Mouse (Mus musculus) lung, embryonic 16.5 days (tissue): ENCODE results near the gene Gm9999. TPM values are rescaled to one million over a fixed set of nuclear protein-coding genes. Genes with fewer than 3 reads are reported as not detected.
"Not testable (repeated sequence)": the region's sequence is repeated elsewhere in the genome, so short reads cannot be mapped to it uniquely, and the experiment has no call there.

Experiments
- ATAC-seq: fragments of 200-750 bp; cut with Nextera tagmentation; 2 replicates; pipeline ENCODE4 v1.8.0; 2017; ENCODE audit warnings: low read depth, mild to moderate bottlenecking, moderate library complexity
- H3K27ac ChIP-seq: fragments of 300-500 bp; sonication (generic); 2 replicates; pipeline ENCODE4 v1.5.1; 2014; ENCODE audit warnings: mild to moderate bottlenecking, control low read depth, low read length
- H3K27me3 ChIP-seq: fragments of 300-500 bp; sonication (generic); 2 replicates; pipeline ENCODE4 v1.6.1; 2014; ENCODE audit warnings: low read depth, low read length, mixed read lengths; ENCODE audit not compliant: control insufficient read depth, insufficient read depth
- H3K36me3 ChIP-seq: fragments of 300-500 bp; sonication (generic); 2 replicates; pipeline ENCODE4 v1.6.1; 2014; ENCODE audit warnings: low read length; ENCODE audit not compliant: control insufficient read depth, insufficient read depth
- H3K4me1 ChIP-seq: fragments of 300-500 bp; sonication (generic); replicated peaks from 2 replicates; pipeline ENCODE4 v1.6.1; 2014; ENCODE audit warnings: low read length, mixed read lengths; ENCODE audit not compliant: control insufficient read depth, insufficient read depth
- H3K4me2 ChIP-seq: fragments of 300-500 bp; sonication (generic); 2 replicates; pipeline ENCODE4 v1.6.1; 2014; ENCODE audit warnings: low read depth, low read length, control low read depth
- H3K4me3 ChIP-seq: fragments of 300-500 bp; sonication (generic); 2 replicates; pipeline ENCODE4 v1.5.1; 2014; ENCODE audit warnings: mild to moderate bottlenecking, low read length, control low read depth
- H3K9ac ChIP-seq: fragments of 300-500 bp; sonication (generic); 2 replicates; pipeline ENCODE4 v1.6.1; 2014; ENCODE audit warnings: low read length, control low read depth
- H3K9me3 ChIP-seq: fragments of 300-500 bp; sonication (generic); 2 replicates; pipeline ENCODE4 v1.6.1; 2016; ENCODE audit warnings: low read length; ENCODE audit not compliant: control insufficient read depth
- WGBS: fragments of 180-500 bp; shearing (Covaris S2); extraction: QIAGEN DNeasy Blood & Tissue Kit; methylation state at CpG from one replicate; pipeline ENCODE4 v1.1.7; 2014; 5-methylcytosine and 5-hydroxymethylcytosine counted together
- polyA plus RNA-seq: library from polyadenylated mRNA; unstranded; fragments of >200 nt; fragmentation: Nextera tagmentation; extraction: Ambion mirVana; gene quantifications from 2 replicates; pipeline ENCODE4 v1.2.1, GENCODE M21; 2015

Gm9999 gene
- polyA plus RNA-seq, 1 experiment from 2014 or later = not detected

DNA sequence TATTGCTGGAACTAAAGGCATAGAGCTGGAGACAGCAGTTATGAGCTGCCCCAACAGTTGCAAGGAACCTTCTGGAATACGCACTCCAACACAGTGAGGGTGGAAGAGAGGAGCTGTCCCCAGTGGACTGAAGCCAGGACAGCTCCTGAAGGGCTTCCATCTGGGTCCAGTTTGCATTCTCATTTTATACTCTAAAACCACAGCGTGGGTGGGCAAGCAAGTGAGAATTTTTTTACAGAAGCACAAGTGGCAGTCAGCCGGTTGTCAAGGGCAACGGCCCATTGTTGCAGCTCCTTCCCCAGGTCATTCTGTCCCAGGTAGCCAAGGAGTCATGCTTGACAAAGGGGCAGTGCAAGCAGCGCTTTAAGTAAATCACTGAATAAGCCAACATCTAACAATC, 36.3 kb downstream of the Gm9999 start:
- Histone ChIP-seq H3K4me3 (no peak overlapping the region), H3K27ac (peak overlapping the region; percentile 41; the same call in 1 of the 2 replicates), H3K9ac (no peak overlapping the region), H3K36me3 (no peaks in the 10 kb centered on the region), H3K4me2 (no peak overlapping the region), H3K27me3 (no peaks in the 10 kb centered on the region), H3K4me1 (peaks cover 29% of the 10 kb centered on the region), H3K9me3 (no peaks in the 10 kb centered on the region)
- WGBS = 38% methylated on average over 5 of the region's 5 CpGs
- peak; percentile 18; the same call in 1 of the 2 replicates for ATAC-seq

DNA sequence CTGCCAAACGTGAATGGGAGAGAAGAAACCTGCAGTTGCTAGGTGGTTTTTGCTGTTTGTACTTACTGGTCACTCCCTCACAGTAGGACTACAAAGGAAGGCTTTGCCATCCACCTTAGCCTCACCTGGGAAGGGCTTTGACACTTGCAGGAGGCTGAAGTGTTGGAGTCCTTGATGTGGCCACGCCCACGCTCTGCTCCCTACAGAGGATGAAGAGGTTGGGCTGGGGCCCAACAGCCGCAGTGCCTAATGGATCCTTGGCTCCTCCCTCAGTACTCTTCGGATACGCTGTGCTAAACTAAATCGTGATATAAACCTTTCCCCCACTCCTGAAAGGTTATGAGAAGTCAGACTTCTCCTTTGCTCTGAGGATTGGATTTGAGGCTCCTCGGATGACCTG, 37.6 kb downstream of the Gm9999 start:
- Histone ChIP-seq H3K4me1 (peaks cover 18% of the 10 kb centered on the region; the same call in 1 of the 2 replicates), H3K9me3 (no peaks in the 10 kb centered on the region), H3K4me3 (peak overlapping the region; percentile 35), H3K27ac (no peak overlapping the region), H3K4me2 (peak overlapping the region; percentile 57), H3K36me3 (no peaks in the 10 kb centered on the region), H3K27me3 (no peaks in the 10 kb centered on the region), H3K9ac (peak overlapping the region; percentile 27; the same call in 1 of the 2 replicates)
- ATAC-seq = peak; percentile 69
- WGBS = 4% methylated on average over 8 of the region's 8 CpGs

DNA sequence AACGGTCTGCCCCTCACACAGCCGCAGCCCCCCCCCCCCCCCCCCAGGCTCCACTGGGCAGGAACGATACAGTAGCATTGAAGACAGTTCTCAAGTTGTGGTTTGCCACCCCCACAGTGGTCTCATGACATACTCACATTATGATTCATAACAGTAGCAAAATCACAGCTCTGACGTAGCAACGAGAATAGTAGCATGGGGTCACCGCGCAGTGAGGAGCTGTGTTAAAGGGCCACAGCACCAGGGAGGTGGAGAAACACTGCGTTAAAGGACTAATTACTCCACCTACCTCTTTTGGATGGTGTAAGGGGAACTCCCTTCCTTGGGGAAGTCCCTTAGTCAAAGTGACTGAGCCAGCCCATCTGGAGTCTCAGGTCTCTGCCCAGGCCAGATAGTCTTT, 39.1 kb downstream of the Gm9999 start:
- WGBS = 63% methylated on average over 8 of the region's 8 CpGs
- no peaks in the 10 kb centered on the region for H3K27me3 ChIP-seq
- no peaks in the 10 kb centered on the region for H3K9me3 ChIP-seq
- H3K4me1 ChIP-seq = peaks cover 18% of the 10 kb centered on the region; the same call in 1 of the 2 replicates
- H3K4me3 ChIP-seq = no peak overlapping the region
- H3K4me2 ChIP-seq = no peak overlapping the region
- no peaks in the 10 kb centered on the region for H3K36me3 ChIP-seq
- ATAC-seq = no peak
- no peak overlapping the region for H3K27ac ChIP-seq
- H3K9ac ChIP-seq = no peak overlapping the region

GRCm38 (mm10) chr7:47023530-47023929, 40.1 kb downstream of the Gm9999 start:
- H3K4me2 ChIP-seq = no peak overlapping the region
- 12% methylated on average over 6 of the region's 6 CpGs for WGBS
- no peaks in the 10 kb centered on the region for H3K9me3 ChIP-seq

GRCm38 (mm10) chr7:47024454-47024853, 41.1 kb downstream of the Gm9999 start:
- H3K27ac ChIP-seq = no peak overlapping the region
- peaks cover 17% of the 10 kb centered on the region; the same call in 1 of the 2 replicates for H3K4me1 ChIP-seq
- H3K9me3 ChIP-seq = no peaks in the 10 kb centered on the region
- H3K4me2 ChIP-seq = no peak overlapping the region
- no peak overlapping the region for H3K4me3 ChIP-seq
- no peak for ATAC-seq
- no peak overlapping the region for H3K9ac ChIP-seq
- H3K36me3 ChIP-seq = no peaks in the 10 kb centered on the region
- 89% methylated on average over 7 of the region's 7 CpGs for WGBS
- H3K27me3 ChIP-seq = no peaks in the 10 kb centered on the region

More at GRCm38 (mm10) chr7:47023530-47023929, 40.1 kb downstream of the Gm9999 start:
- peak; percentile 21; the same call in 1 of the 2 replicates for ATAC-seq
- Histone ChIP-seq H3K4me3 (no peak overlapping the region), H3K36me3 (no peaks in the 10 kb centered on the region), H3K27me3 (no peaks in the 10 kb centered on the region), H3K9ac (no peak overlapping the region), H3K27ac (no peak overlapping the region), H3K4me1 (peaks cover 18% of the 10 kb centered on the region; the same call in 1 of the 2 replicates)

DNA sequence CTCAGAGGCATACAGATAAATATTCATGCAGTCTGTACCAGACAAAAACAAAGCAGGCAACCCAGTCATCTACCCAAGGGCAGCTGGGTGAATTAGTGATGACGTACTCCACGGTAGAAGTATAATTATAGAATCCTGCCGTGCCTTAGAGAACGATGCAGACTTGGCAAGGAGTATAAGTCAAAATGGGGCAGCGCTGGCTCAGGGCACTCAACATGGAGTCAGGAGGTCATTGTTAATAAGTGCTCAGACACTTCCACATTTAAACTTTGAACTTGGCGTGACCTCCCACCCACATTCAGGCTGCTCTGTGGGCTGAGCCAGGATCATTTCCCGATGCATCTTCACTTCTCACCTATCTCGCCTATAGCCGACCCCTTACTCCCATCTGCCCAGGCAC, 42.0 kb downstream of the Gm9999 start:
- H3K9me3 ChIP-seq = no peaks in the 10 kb centered on the region
- WGBS = 60% methylated on average over 9 of the region's 9 CpGs
- H3K27me3 ChIP-seq = no peaks in the 10 kb centered on the region
- no peak for ATAC-seq
- no peak overlapping the region for H3K4me3 ChIP-seq
- no peaks in the 10 kb centered on the region for H3K36me3 ChIP-seq
- no peak overlapping the region for H3K4me2 ChIP-seq
- H3K4me1 ChIP-seq = peaks cover 8% of the 10 kb centered on the region; the same call in 1 of the 2 replicates
- no peak overlapping the region for H3K9ac ChIP-seq
- H3K27ac ChIP-seq = no peak overlapping the region

DNA sequence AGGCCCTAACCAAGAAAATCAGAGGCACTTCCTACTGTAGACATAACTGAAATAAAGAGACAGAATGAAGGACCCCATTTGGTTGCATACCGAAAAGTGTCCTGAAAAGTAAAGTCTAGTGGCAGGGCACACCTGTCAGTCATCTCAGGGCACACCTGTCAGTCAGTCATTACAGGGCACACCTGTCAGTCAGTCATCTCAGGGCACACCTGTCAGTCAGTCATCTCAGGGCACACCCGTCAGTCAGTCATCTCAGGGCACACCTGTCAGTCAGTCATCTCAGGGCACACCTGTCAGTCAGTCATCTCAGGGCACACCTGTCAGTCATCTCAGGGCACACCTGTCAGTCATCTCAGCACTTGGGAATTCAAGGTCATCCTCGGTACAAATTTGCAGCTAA, 43.5 kb downstream of the Gm9999 start:
- H3K4me3 ChIP-seq, H3K4me1 ChIP-seq, H3K36me3 ChIP-seq, H3K27ac ChIP-seq, H3K4me2 ChIP-seq, H3K9me3 ChIP-seq, ATAC-seq, H3K27me3 ChIP-seq, H3K9ac ChIP-seq: not testable (repeated sequence)
- WGBS = 79% methylated on average over 3 of the region's 3 CpGs

DNA sequence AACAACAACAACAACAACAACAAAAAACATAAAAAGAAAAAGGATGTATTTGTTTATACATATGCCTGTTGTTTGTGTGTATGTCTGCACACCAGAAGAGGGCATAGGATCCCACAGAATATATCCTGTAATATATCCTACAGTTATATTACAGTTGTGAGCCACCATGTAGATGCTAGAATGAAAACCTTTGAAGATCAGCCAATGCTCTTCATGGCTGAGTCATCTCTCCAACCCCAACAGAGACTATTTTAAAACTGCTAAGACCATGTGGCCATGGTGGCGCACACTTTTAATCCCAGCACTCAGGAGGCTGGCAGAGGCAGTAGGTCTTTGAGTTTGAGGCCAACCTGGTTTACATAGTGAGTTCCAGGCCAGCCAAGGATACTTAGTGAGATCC, 44.1 kb downstream of the Gm9999 start:
- Histone ChIP-seq H3K4me2 (no peak overlapping the region), H3K4me3 (no peak overlapping the region), H3K27me3 (no peaks in the 10 kb centered on the region), H3K9ac (no peak overlapping the region), H3K36me3 (no peaks in the 10 kb centered on the region), H3K4me1 (peaks cover 3% of the 10 kb centered on the region; the same call in 1 of the 2 replicates), H3K27ac (no peak overlapping the region), H3K9me3 (no peaks in the 10 kb centered on the region)
- ATAC-seq = 0 out of 2 replicates have a peak, but pooled peaks have one; percentile 26
- WGBS = 76% methylated on average over 1 of the region's 1 CpGs

DNA sequence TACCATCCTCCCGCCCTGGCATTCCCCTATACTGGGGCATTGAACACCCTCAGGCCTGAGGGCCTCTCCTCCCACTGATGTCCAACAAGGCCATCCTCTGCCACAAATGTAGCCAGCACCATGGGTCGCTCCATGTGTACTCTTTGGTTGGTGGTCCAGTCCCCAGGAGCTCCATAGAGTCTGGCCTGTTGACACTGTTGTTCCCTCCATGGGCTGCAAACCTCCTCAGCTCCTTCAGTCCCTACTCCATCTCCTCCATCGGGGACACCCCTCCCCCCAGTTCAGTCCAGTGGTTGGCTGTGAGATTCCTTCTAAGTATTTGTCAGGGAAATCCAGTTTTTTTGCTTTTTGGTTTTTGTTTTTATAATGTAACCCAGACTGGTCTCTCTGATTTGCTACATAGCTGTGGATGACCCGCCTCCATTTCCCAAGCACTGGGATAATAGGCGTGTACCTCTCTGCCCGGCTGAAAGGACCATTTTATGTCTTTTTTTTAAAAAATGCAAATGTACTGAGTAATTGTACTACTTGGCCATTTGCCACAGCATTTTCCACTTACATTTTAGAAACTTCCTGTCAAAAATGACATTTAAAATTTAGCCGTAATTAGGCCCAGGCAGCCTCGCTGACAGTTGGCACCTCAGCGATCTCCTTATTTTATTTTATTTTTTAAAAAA, 47.3 kb downstream of the Gm9999 start:
- H3K4me1 ChIP-seq = peaks cover 3% of the 10 kb centered on the region; the same call in 1 of the 2 replicates
- no peaks in the 10 kb centered on the region for H3K9me3 ChIP-seq
- H3K27ac ChIP-seq = no peak overlapping the region
- H3K4me3 ChIP-seq = no peak overlapping the region
- peak; percentile 52; the same call in 1 of the 2 replicates for ATAC-seq
- no peaks in the 10 kb centered on the region for H3K27me3 ChIP-seq
- H3K36me3 ChIP-seq = no peaks in the 10 kb centered on the region
- H3K9ac ChIP-seq = no peak overlapping the region
- no peak overlapping the region for H3K4me2 ChIP-seq
- 61% methylated on average over 9 of the region's 9 CpGs for WGBS
